Mouse (Mus musculus) thymus, postnatal 4 days (tissue): ENCODE data around the gene Cmya5.

Experiments
- DNase-seq: peaks from one replicate; pipeline ENCODE4 v3.0.0; 2021

The Cmya5 gene

GRCm38 (mm10) chr13:93060437-93060836 is 84.1 kb downstream of the Cmya5 start:
- no peak for DNase-seq

DNA sequence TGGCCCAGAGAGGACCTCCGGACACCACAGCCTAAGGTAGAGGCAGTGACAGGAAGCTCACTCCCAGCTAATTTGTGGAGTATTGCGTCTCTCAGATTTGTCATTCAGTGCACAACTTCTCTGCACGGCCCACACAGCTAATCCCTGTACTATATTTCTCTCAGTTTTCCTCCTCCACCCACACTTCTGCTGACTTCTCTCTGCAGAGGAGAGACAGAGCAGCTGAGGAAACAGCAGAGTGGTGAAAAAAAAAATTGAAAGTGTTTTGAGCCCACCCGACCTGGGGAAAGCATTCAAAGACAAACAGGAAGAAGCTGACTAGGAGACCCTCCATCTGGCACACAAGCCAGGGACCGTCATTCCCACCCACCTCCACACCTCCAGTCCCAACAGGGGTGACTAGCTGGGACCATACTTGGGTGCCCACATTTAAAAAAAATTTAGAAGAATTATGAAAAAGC is 85.9 kb downstream of the Cmya5 start:
- DNase-seq: no peak

DNA sequence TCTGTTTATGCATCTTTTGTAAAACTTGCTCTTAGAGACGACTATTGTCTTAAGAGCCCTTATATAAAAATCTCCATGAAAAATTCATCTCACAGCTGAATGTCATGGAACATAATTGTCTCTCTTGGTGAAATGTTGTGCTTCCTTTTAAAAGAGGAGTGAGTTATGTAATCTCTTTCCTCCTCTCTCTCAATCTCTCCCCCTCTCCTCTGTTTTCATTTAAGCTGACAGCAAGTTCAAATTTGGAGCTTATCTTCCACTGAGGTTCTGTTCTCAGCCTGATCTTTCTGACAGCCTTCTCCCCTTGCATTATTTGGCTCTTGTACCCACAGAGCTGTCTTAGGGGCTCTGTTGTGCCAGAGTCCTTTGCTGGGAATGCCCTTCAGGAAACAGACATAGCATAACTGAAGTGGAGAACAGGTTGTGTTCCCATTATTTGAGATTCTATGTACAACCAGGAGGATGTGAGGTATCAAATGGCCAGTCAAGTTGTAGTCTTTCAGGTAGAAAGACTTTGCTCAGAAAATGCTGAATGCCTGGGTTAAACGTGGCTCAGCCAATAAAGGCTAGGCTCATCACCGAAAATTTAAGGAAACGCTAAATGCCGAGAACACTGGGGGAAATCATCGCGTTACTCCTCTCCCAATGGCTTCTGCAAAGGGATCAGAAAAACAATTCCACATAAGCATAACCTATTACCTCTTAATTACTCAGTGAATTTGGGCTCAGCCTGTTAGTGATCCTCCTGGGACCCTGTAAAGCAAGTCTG is 86.8 kb downstream of the Cmya5 start:
- no peak for DNase-seq

- DNase-seq: no peak
Measured at GRCm38 (mm10) chr13:93056091-93056490, 88.4 kb downstream of the Cmya5 start.

- DNase-seq: no peak
Measured at GRCm38 (mm10) chr13:93051483-93051882, 93.0 kb downstream of the Cmya5 start.

- DNase-seq: no peak
Measured at GRCm38 (mm10) chr13:93041021-93041420, 103.5 kb downstream of the Cmya5 start.

DNA sequence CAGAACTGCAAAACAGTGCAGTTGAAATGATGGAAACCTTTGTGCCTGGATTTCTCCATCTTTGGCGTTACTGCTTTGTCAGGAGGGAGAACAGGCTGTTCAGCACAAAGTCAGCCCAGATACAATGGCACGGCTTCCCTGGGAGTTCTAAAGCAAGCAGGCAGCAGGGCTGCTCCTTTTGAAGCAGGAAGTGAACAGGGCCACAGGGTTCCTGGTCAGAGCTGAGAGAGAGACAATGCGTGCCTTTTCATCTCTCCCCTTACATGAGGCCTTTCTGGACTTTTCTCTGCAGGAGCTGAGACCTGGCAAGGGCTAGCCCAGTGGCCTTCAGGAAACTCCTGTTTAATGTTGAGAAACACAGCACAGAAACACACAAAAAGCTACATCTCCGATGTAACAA is 108.3 kb downstream of the Cmya5 start:
- DNase-seq: no peak

GRCm38 (mm10) chr13:93029337-93029736 is 115.2 kb downstream of the Cmya5 start:
- DNase-seq: no peak

DNA sequence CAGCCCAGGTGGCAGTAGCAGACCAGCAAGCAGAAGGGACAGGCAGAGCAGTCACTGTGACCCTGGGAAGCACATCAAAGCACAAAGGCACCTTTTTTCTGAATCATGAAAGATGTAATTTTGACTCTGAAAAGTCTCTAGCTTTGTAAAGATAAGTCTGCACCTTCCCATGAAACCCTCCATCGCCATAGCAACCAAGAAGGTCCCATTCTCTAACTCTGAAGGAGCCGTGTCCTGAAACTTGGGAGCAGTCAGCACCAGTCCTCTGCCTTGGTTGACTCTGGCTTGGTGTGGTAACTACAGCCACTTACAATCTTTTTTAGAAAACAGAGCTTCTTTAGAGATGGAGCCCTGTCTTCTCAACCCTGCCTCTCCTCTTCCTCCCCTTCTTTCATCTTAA is 119.7 kb downstream of the Cmya5 start:
- no peak for DNase-seq

DNA sequence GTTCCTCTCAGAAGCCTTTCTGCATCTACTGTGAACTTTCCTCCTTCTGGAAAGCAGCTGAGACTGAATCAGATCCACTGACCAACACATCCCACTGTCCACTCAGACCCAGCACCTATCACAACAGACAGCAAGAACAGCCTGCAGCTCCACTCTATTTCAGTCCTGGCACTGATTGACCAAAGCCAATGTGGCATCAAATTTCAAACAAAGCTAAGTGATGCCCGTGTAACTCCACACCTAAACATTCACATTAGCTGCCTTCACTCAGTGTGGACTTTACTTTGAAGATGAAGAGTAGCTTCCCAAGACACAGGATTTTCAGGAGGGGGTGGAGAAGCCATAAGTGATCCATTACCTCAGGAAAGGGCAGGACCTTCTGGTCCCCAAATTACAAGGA is 122.4 kb downstream of the Cmya5 start:
- no peak for DNase-seq

DNA sequence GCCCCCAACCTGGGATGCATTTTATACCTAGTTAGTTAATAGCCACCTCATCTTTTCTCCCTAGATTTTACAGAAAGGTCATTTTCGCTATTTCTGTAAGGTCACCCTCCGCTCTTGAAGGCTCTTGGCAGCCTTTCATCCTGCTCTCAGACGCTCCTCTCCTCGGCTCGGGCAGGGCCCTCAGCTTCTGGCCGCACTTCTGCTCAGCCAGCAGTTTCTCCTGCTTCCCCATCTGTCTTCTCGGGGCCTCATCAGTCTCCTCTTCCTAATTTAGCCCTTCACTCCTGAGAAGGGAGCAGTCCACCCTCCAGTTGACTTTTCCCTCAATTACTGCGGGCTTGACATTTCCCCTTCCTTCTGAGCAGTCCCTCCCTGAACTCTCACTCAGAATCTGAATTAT is 131.6 kb downstream of the Cmya5 start:
- DNase-seq: no peak

DNA sequence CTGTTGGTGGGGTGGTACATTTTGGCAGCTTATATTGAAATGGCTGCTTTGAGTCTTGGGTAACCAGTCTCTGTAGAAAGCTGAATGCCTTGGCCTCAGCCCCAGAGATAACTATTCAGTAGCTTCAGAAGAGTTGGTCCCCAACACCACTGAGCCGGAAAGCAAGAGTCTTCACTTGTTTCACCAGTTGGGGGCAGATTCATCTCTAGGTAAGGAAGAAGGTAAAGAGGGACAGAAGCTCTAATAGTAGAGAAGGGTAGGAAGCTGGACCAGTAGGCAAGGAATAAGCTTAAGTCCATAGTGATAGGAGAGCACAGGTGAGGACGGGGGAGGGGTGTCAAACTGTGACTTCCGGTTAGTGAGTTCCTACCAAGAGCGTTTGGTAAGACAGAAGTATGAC is 133.2 kb downstream of the Cmya5 start:
- DNase-seq: no peak

DNA sequence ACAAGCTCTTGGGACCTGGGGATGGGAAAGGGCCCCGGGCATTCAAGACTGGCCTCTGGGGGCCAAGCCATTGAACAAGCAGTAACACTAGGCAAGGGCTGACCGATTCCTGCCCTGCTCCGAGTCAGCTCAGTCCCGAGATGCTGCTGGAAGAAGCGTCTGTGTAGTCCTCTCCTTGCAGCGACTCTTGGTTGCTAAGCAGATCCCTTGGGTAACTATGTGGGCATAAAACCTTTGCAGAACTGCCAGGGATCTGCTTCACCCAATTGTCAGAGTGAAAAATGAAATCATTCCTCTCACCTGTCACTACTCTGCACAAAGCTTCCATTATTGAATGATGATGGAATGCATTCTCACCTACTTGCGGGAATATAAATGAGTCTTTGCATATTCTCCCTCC is 134.0 kb downstream of the Cmya5 start:
- DNase-seq: no peak

DNA sequence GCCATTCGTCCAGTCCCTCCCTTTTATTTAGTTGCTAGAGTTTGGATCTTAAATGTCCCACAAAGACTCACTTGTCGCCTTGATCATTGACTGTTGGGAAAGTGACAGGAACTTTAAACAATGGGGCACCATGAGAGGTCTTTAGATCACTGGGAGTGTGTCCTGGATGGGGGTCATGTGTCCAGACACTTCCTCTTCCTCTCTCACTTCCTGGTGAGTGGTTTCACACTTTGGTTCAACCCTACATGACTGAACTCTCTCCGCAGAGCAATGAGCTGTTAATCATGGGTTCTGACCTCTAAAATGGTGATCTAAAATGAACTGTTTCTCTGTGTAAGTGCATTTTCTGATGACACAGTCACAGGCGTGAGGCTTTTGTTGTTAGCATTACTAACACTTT is 137.4 kb downstream of the Cmya5 start:
- no peak for DNase-seq

- no peak for DNase-seq
Measured at GRCm38 (mm10) chr13:93006347-93006746, 138.2 kb downstream of the Cmya5 start.

DNA sequence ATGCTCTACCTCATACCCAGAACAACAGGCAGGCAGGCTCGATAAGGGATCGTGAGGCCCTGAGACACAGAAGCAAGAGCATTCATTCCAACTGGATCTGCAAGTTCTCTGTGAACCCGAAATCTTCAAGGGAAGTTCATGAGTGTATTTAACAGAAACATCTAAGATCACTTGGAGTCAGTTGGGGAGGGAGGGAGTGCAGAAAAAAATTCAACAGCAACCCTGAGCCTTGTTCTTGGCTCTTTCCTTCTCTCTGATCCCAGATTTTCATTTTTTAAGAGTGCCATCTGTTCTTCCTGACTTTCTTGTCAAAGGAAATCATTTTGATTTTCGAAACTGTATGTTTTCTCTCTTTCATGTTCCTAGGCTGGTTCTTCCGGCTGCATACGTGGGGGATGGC is 140.5 kb downstream of the Cmya5 start:
- DNase-seq: no peak

DNA sequence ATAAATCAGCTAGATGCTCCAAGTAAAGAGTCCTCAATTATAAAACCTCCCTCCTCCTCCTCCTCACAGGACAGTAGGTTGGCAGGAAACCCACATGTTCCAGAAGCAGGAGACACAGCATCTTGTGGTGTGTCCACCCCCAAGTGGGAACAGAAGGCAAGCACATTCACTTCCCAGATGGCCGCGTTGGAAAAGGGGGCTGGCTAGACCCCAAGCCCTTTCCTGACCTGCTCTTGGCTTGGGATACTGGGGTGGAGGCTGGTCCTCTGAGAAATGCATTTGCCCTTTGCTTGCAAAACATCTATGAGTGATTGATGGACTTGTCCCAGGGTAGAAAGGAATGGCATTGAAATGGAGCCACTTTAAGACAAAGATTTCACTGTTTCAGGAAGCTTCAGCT is 142.1 kb downstream of the Cmya5 start:
- DNase-seq: no peak

DNA sequence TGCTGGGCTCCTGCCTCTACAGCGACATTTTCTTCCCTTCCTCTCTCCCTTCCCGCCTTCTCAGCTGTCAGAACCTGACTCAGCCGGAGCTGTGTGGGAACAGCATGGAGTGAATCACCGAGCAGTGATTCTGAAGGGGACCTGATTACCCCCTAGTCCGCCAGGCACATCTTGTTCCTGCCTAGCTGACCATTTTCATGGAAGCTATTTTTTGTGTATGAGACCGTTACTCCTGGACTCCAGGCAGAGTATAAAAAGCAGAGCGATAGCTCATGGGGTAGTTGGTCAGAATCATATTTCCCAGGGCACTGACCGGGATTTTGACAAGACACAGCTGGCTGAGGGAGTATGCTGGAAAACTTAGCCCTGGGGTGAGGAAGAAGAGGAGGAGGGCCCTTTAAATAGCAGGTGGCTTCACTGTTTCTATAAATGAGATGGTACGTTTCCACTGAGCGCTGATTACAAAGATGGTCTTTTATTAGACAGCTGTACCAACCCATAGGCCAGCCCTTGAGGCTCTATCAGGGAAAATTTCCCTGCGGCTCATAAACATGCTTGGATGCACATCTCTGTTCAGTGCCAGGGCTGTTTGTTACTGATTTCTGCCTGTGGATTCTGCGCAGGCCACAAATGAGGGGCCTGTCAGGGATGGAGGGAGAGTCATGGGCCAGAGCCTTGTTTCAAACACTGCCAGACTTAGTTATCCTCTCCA is 143.7 kb downstream of the Cmya5 start:
- DNase-seq: no peak

- DNase-seq: no peak
Measured at GRCm38 (mm10) chr13:92999860-93000259, 144.7 kb downstream of the Cmya5 start.

- DNase-seq: no peak
Measured at GRCm38 (mm10) chr13:92994743-92995142, 149.8 kb downstream of the Cmya5 start.

GRCm38 (mm10) chr13:92992823-92993222 is 151.7 kb downstream of the Cmya5 start:
- DNase-seq: no peak
